Mouse (Mus musculus) large intestine, adult 2 months (tissue): ENCODE measurements at regions not wholly inside any gene's neighbourhood (a gene's known extent, or its start where the extent isn't known, plus 50 kb on each side); places are given as distances from the start of the nearest gene placed in this dataset.
A peak's percentile ranks its signal among the peaks of the same experiment; 100 is the strongest.

Experiments used
- DNase-seq: peaks from one replicate; pipeline ENCODE4 v3.0.0-alpha.2; 2012; ENCODE audit warnings: low read depth, low spot score
- WGBS: fragments of 180-500 bp; shearing (Covaris S2); methylation state at CpG from one replicate; pipeline ENCODE4 v1.1.7; 2018; 5-methylcytosine and 5-hydroxymethylcytosine counted together

GRCm38 (mm10) chr8:26488590-26488989 is 369.3 kb downstream of the Gm45692 start:
- 78% methylated on average over 8 of the region's 8 CpGs for WGBS
- no peak for DNase-seq

GRCm38 (mm10) chr8:26501196-26501813 is 382.0 kb downstream of the Gm45692 start:
- WGBS = 88% methylated on average over 9 of the region's 9 CpGs
- DNase-seq = no peak

DNA sequence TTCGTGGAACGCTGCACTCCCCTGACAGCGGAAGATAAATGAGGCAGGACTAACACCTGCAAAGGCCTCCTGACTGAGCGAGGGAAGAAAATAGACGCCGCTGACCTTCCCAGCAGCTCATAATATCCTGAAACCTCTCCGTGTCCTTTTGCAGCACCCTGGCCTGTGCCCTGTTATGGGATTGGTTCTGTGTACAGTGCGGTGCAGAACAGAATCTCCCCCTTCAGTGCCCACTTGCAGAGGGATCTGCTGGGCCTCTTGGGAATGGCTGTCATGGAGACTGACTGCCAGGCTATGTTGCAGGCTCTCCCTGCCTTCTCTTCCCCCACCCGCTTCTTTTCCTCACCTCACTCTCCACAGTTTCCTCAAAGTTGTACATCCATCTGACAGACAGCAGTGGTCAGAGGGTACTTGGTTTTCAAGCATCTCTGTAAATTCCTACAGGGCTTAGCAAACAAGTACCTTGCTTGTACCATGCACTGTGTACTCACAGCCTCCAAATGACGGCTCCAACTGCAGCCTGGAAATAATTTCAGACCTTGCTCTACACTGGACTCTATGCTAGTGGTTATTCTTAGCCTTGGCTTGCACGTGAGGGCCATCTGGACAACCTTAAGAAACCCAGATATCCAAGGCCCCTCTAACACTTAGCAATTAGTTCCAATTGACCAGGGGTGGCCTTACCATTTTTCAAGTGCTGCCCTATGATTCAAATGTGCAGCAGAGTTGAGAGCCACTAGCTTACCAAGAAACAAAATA is 382.7 kb downstream of the Gm45692 start:
- no peak for DNase-seq
- 78% methylated on average over 11 of the region's 11 CpGs for WGBS

DNA sequence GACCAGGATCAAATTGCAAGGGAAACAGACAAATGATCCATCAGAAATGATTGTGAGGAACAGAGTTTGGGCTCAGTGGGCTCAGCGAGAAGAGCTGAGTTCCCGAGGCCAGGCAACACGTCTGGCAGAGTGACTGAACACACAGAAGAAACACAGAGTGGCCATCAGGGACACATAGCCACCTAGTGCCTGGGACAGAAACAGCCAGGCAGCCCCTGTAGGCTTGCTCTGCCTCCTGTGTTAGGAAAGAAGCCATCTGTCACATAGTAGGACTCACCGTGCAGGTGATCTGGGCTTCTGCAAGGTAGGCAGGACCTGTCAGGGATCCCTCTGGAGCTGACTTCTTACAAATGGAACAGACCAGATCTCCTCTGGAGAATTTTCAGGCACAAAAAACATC is 383.4 kb downstream of the Gm45692 start:
- no peak for DNase-seq
- WGBS = 64% methylated on average over 4 of the region's 4 CpGs

GRCm38 (mm10) chr8:26503918-26504317 is 384.6 kb downstream of the Gm45692 start:
- no peak for DNase-seq
- WGBS = 76% methylated on average over 4 of the region's 4 CpGs

DNA sequence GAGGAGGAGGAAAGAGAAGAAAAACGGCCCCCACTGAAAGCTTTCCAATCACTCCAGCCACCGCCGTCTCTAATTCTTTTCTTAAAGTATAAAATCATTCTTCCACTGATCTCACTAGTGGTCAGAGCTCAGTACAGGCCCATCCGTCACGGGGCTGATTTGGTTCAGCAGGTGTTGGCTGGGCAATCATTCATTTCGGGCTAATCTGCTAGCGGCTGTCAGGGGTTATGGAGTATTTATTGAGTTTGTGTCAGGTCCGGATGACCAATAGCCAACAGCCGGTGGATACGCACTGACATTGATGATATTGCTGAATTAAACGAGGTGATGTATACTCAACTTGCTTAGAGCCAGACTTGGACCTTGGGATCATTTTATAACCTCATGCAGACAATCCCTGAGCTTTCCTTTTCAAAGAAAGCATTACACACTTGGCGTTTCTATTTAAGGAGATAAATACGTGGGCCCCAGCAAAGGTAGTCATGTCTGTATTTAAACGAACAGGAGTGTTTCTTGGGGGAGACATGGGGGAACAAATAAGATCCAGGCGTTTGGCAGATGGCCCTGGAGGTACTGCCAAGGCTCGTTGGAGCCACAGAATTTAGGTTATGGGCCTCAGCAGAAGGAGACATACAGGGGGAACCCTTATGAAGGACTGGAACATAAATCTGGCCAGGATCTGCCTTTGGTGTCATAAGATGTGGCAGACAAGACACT is 385.1 kb downstream of the Gm45692 start:
- no peak for DNase-seq
- WGBS = 60% methylated on average over 16 of the region's 16 CpGs

DNA sequence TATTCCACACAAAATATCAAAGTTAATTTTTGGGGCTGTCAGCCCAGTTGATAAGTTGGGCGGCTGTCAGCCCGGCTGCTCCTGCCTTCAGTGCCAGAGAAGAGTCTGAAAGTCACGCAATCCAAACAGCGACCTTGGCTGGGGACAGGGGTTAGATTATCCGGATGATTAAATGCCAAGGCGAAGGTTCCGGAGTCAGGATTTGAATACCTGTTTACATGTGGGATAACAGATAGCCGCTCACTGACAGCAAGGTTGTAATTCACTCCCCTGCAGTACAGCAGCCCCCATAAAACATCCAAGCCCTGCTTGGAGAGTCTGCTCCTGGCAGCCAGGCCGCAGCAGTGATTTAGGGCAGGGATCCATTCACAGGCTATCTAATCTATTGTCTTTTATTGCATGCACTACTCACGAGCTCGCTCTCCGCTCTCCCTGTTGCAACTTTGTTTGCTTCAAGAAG is 388.3 kb downstream of the Gm45692 start:
- 18% methylated on average over 12 of the region's 12 CpGs for WGBS
- DNase-seq = no peak

- WGBS = 66% methylated on average over 3 of the region's 3 CpGs
- DNase-seq = no peak
Measured at GRCm38 (mm10) chr8:26509254-26509653, 389.9 kb downstream of the Gm45692 start.

DNA sequence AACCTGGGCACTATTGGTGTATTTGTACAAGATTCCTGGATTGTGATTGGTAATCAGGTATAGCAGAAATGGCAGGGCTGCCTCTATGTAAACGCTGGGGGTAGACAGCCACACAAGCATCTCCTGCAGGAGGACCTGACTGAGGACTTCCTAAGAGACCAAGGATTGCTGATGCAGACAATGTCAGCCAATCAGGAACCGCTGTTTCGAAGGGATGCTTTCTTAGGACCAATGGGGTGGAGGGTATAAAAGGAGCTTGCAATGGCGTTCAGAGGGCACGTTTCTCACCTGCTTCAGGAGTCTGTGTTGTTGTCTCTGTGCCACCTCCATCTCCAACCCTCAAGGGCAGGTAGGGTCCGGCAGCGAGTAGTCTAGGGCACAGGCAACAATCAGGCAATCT is 393.7 kb downstream of the Gm45692 start:
- DNase-seq = no peak
- WGBS = 84% methylated on average over 7 of the region's 7 CpGs

DNA sequence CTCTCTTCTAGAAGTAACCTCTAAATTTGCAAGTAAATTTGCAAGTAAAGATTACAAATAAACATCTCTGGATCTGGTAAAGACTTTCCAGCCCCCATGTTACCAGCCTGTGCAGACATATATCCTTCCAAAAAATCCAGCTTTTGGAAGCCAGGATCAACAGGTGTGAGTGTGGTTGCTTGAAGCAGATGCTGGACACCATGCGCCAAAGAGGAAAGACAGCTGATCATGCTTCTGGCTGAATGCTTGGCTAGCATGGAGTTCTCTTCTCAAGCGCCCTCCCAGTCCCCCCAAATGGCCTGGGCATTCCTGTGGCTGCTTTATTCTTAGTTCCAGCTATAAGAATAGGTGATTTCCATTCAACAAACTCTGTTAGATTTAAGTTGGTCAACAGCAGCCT is 404.9 kb downstream of the Gm45692 start:
- 89% methylated on average over 2 of the region's 2 CpGs for WGBS
- no peak for DNase-seq

DNA sequence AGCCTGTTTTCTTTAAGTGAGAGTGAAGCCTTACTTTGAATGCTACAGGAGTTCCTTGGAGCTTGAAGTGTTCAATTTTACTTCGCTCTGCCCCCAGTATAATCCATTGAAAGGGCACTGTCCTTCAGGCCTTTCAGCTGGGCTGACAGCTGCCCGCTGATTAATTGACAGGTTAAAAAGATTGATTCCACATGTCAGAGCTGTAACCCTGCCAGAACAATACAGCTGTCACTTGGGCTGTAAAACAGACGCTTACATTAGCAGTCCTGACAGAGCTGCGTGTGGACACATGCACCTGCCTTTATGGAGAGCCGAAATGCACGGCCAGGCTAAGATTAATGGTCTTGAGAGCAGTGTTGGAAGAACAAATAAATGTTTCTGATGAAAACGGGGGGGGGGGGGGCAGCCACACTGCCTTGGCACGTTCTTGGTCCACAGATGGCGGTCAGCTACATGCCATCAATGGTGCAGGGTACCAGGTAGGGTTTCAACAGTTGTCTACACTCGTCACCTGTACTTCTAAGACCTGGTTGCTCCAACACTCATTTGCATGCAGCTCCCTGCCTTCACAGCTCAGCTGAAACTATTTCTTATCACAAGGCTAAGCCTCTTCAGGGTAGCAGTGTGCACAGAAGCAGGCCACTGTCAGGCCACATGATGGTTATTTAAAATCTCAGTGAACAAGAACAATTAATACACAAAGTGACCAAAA is 407.3 kb downstream of the Gm45692 start:
- DNase-seq = peak; percentile 10
- WGBS = 31% methylated on average over 10 of the region's 10 CpGs

- DNase-seq = no peak
- WGBS = 65% methylated on average over 5 of the region's 5 CpGs
Measured at GRCm38 (mm10) chr8:26527186-26527580, 407.8 kb downstream of the Gm45692 start.

DNA sequence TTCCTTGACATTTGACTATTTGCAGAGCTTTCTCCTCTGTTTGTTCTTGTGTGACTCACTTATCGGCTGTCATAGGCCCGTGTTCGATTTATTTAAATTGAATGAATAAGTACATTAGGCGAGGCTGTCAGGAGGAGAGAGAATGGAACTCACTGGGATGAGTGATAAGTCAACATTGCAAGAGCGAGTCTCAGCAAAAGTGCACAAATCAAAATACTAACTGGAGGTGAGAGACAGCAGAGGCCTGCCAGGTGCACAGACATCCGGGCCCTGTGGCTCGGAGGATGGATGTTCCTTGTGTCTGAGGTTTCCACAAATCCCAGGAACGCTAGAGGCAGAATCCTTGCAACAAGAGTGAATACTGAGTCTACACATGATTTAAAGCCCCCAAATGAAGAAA is 410.6 kb downstream of the Gm45692 start:
- DNase-seq = no peak
- 62% methylated on average over 8 of the region's 8 CpGs for WGBS

DNA sequence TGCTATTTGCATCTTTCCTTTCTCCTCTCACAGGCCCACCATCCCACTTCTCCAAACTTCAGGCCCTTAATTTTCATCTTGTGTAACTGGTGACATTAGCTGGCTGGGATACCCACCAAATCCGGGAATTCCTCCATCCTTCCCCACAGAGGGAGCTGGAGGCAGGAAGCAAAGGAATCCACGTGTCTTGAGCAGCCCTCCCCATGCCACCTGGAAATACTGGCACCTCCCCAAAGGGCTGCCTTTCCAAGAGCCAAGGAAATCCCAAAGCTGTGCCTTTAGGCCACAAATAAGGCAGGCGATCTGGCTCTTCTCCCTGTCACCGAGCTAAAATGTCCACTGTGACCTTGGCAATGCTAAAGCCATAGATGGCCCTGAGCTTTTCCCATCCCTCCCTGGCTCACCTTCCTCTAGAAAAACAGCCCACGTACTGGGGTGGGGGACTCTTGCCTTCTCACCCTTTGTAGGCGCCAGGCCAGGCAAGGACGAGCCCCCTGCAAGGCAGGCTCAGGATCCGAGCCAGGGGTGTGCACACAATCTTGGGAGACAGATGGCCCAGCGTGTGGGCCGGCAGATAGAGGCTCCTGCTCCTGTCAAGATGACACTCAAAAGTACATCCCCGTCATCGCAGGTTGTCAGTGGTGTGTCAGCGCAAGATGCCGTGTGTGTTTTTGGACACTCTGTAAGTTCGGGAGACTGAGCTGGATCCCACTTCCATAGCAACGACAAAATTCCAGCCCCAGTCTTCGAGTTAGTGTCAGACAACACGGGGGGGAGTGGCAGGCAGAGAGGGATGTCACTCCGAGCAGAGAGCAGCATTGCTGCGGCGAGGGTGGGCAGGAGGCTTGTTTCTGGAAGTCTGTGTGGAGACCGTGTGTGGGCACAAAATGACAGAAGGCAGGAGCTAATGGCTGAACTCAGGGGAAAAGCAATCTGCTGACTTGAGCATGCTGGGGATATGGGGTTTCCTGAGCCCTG is 414.4 kb downstream of the Gm45692 start:
- 83% methylated on average over 22 of the region's 22 CpGs for WGBS
- DNase-seq = no peak

- WGBS = 25% methylated on average over 3 of the region's 3 CpGs
- DNase-seq = no peak
Measured at GRCm38 (mm10) chr8:26535816-26536215, 416.5 kb downstream of the Gm45692 start.

- no peak for DNase-seq
- WGBS = 54% methylated on average over 5 of the region's 5 CpGs
Measured at GRCm38 (mm10) chr8:26553691-26554090, 423.4 kb upstream of the Zfp703 start.

- WGBS = 60% methylated on average over 5 of the region's 5 CpGs
- no peak for DNase-seq
Measured at GRCm38 (mm10) chr8:26559196-26559595, 417.9 kb upstream of the Zfp703 start.

GRCm38 (mm10) chr8:26563151-26563550 is 414.0 kb upstream of the Zfp703 start:
- peak; percentile 10 for DNase-seq
- WGBS = 34% methylated on average over 2 of the region's 2 CpGs

- 95% methylated on average over 2 of the region's 2 CpGs for WGBS
- DNase-seq = no peak
Measured at GRCm38 (mm10) chr8:26564254-26564653, 412.9 kb upstream of the Zfp703 start.
